Mouse (Mus musculus) forebrain, embryonic 10.5 days (tissue): ENCODE measurements at regions not wholly inside any gene's neighbourhood (a gene's known extent, or its start where the extent isn't known, plus 50 kb on each side); places are given as distances from the start of the nearest gene placed in this dataset.

Experiments used
- DNase-seq: peaks from one replicate; pipeline ENCODE4 v3.0.0-alpha.2; 2017; ENCODE audit warnings: low spot score; ENCODE audit errors: extremely low spot score
- H3K27ac ChIP-seq: fragments of 300-500 bp; sonication (generic); 2 replicates; pipeline ENCODE4 v1.5.1; 2016; ENCODE audit warnings: mild to moderate bottlenecking
- H3K27me3 ChIP-seq: fragments of 300-500 bp; sonication (generic); 2 replicates; pipeline ENCODE4 v1.6.1; 2016; ENCODE audit warnings: mild to moderate bottlenecking; ENCODE audit not compliant: poor library complexity, severe bottlenecking
- H3K36me3 ChIP-seq: fragments of 300-500 bp; sonication (generic); replicated peaks from 2 replicates; pipeline ENCODE4 v1.6.1; 2016; ENCODE audit warnings: mild to moderate bottlenecking, moderate library complexity
- H3K4me1 ChIP-seq: fragments of 300-500 bp; sonication (generic); 2 replicates; pipeline ENCODE4 v1.6.1; 2016
- H3K4me3 ChIP-seq: fragments of 300-500 bp; sonication (generic); 2 replicates; pipeline ENCODE4 v1.5.1; 2016; ENCODE audit warnings: mild to moderate bottlenecking, moderate library complexity
- H3K9me3 ChIP-seq: fragments of 300-500 bp; sonication (generic); 2 replicates; pipeline ENCODE4 v1.6.1; 2016; ENCODE audit warnings: mild to moderate bottlenecking, moderate library complexity
- WGBS: fragments of 180-500 bp; shearing (Covaris S2); methylation state at CpG from one replicate; pipeline ENCODE4 v1.1.7; 2016; 5-methylcytosine and 5-hydroxymethylcytosine counted together

- 76% methylated on average over 6 of the region's 6 CpGs for WGBS
- no peak overlapping the region for H3K4me3 ChIP-seq
- 0 out of 2 replicates have a peak, but pooled peaks cover 5% of the 10 kb centered on the region for H3K4me1 ChIP-seq
- no peak for DNase-seq
- no peak overlapping the region for H3K27ac ChIP-seq
- no peaks in the 10 kb centered on the region for H3K9me3 ChIP-seq
- no peaks in the 10 kb centered on the region for H3K27me3 ChIP-seq
- no peaks in the 10 kb centered on the region for H3K36me3 ChIP-seq
Measured at GRCm38 (mm10) chr10:125743181-125743580, 222.8 kb upstream of the Lrig3 start.

DNA sequence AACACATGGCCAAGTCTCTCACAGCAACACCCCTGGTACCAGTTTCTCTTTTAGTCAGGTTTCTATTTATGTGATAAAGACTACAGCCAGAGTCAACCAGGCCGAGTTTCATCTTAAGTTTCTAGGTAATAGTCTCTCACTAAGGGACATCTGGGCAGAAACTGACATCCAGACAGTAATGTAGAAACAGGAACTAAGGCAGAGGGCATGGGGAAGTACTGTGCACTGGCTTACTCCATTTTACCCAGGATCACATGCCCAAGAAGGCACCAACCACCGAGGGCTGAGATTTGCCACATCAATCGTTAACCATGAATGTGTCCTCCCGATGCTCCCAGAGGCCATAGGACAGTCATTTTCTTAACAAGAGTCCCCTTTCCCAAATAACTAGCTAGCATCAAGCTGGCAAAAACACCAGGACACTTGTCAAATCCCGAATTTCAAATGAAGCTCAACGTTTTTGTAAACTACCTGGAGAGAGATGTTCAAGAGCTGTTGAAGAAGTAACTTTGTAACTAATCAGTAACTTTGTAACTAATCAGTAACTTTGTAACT, 216.9 kb upstream of the Lrig3 start:
- H3K4me3 ChIP-seq: no peak overlapping the region
- no peak for DNase-seq
- no peaks in the 10 kb centered on the region for H3K36me3 ChIP-seq
- no peaks in the 10 kb centered on the region for H3K4me1 ChIP-seq
- no peaks in the 10 kb centered on the region for H3K9me3 ChIP-seq
- WGBS: 77% methylated on average over 6 of the region's 6 CpGs
- no peaks in the 10 kb centered on the region for H3K27me3 ChIP-seq
- H3K27ac ChIP-seq: no peak overlapping the region

GRCm38 (mm10) chr10:125752506-125753218, 213.3 kb upstream of the Lrig3 start:
- no peak for DNase-seq
- no peak overlapping the region for H3K27ac ChIP-seq
- H3K36me3 ChIP-seq: no peaks in the 10 kb centered on the region
- no peaks in the 10 kb centered on the region for H3K9me3 ChIP-seq
- H3K4me3 ChIP-seq: no peak overlapping the region
- WGBS: 88% methylated on average over 10 of the region's 10 CpGs
- no peaks in the 10 kb centered on the region for H3K27me3 ChIP-seq
- no peaks in the 10 kb centered on the region for H3K4me1 ChIP-seq

GRCm38 (mm10) chr10:125759171-125759570, 206.8 kb upstream of the Lrig3 start:
- peaks cover 18% of the 10 kb centered on the region for H3K9me3 ChIP-seq
- WGBS: 94% methylated on average over 3 of the region's 3 CpGs

DNA sequence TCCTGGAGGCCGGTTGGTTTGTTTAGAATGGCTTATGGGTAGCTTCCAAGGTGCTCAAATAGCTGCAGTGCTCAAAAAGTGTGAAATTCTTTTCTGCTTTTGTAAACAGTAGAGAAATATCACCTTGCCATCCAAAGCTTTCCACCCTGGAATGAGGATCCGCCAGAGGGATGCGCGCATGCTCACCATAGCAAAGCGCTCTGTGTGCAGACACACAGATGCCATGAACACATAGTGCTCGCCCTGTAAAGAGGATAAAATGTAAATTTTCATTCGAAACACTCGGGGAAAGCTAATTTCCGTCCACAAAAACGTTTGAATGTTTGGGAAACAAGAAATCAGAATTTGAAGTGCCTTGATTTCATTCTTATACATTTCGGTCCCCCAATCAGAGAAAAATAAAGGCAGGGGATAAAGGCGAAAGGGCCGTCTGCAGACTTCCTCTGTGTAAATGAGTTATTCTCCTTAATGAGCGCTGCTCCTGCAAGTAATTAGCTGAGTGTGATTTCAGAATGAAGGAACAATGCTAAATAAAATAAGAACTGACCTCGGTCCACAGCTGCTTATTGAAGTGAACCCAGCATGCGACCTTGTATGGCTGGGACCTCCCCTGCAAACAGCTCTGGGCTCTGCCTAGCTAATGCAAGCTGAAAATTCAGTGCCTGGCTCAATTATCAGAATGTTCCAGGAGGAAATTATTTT, 203.4 kb upstream of the Lrig3 start:
- DNase-seq: no peak
- Histone ChIP-seq H3K27ac (no peak overlapping the region), H3K4me1 (peaks cover 30% of the 10 kb centered on the region), H3K27me3 (no peaks in the 10 kb centered on the region), H3K4me3 (no peak overlapping the region), H3K36me3 (no peaks in the 10 kb centered on the region; the same call in 1 of the 2 replicates), H3K9me3 (peaks cover 18% of the 10 kb centered on the region)
- 71% methylated on average over 16 of the region's 16 CpGs for WGBS

More at GRCm38 (mm10) chr10:125759171-125759570, 206.8 kb upstream of the Lrig3 start:
- H3K36me3 ChIP-seq: no peaks in the 10 kb centered on the region; the same call in 1 of the 2 replicates
- no peak for DNase-seq
- H3K4me3 ChIP-seq: no peak overlapping the region
- peaks cover 16% of the 10 kb centered on the region for H3K4me1 ChIP-seq
- H3K27me3 ChIP-seq: no peaks in the 10 kb centered on the region
- no peak overlapping the region for H3K27ac ChIP-seq

GRCm38 (mm10) chr10:125764402-125765102, 201.4 kb upstream of the Lrig3 start:
- 56% methylated on average over 10 of the region's 10 CpGs for WGBS
- no peaks in the 10 kb centered on the region for H3K27me3 ChIP-seq
- H3K36me3 ChIP-seq: no peaks in the 10 kb centered on the region; the same call in 1 of the 2 replicates
- peaks cover 18% of the 10 kb centered on the region for H3K9me3 ChIP-seq
- H3K4me3 ChIP-seq: no peak overlapping the region
- no peak overlapping the region for H3K27ac ChIP-seq
- peak; percentile 53 for DNase-seq
- peaks cover 30% of the 10 kb centered on the region for H3K4me1 ChIP-seq

GRCm38 (mm10) chr10:125765103-125765820, 200.7 kb upstream of the Lrig3 start:
- H3K9me3 ChIP-seq: peaks cover 17% of the 10 kb centered on the region
- H3K4me1 ChIP-seq: peaks cover 30% of the 10 kb centered on the region
- no peaks in the 10 kb centered on the region for H3K27me3 ChIP-seq
- 77% methylated on average over 10 of the region's 10 CpGs for WGBS
- no peak for DNase-seq
- H3K27ac ChIP-seq: 0 out of 2 replicates have a peak overlapping the region, but pooled peaks have one; percentile 11
- no peaks in the 10 kb centered on the region; the same call in 1 of the 2 replicates for H3K36me3 ChIP-seq
- H3K4me3 ChIP-seq: no peak overlapping the region

GRCm38 (mm10) chr10:125768281-125768680, 197.7 kb upstream of the Lrig3 start:
- no peaks in the 10 kb centered on the region for H3K9me3 ChIP-seq
- peaks cover 41% of the 10 kb centered on the region for H3K4me1 ChIP-seq
- DNase-seq: no peak
- H3K4me3 ChIP-seq: no peak overlapping the region
- H3K36me3 ChIP-seq: no peaks in the 10 kb centered on the region
- H3K27ac ChIP-seq: no peak overlapping the region
- WGBS: 79% methylated on average over 3 of the region's 3 CpGs
- H3K27me3 ChIP-seq: no peaks in the 10 kb centered on the region

- Histone ChIP-seq H3K27me3 (no peaks in the 10 kb centered on the region), H3K4me1 (peaks cover 22% of the 10 kb centered on the region), H3K9me3 (no peaks in the 10 kb centered on the region), H3K4me3 (no peak overlapping the region), H3K27ac (no peak overlapping the region), H3K36me3 (no peaks in the 10 kb centered on the region)
- no peak for DNase-seq
- WGBS: 68% methylated on average over 7 of the region's 7 CpGs
Measured at GRCm38 (mm10) chr10:125773541-125773940, 192.4 kb upstream of the Lrig3 start.

GRCm38 (mm10) chr10:125782486-125782885, 183.5 kb upstream of the Lrig3 start:
- WGBS: 63% methylated on average over 6 of the region's 6 CpGs
- Histone ChIP-seq H3K4me1 (peaks cover 41% of the 10 kb centered on the region), H3K27me3 (no peaks in the 10 kb centered on the region), H3K27ac (peak overlapping the region; percentile 31; the same call in 1 of the 2 replicates), H3K4me3 (no peak overlapping the region), H3K36me3 (no peaks in the 10 kb centered on the region), H3K9me3 (no peaks in the 10 kb centered on the region)
- DNase-seq: no peak

DNA sequence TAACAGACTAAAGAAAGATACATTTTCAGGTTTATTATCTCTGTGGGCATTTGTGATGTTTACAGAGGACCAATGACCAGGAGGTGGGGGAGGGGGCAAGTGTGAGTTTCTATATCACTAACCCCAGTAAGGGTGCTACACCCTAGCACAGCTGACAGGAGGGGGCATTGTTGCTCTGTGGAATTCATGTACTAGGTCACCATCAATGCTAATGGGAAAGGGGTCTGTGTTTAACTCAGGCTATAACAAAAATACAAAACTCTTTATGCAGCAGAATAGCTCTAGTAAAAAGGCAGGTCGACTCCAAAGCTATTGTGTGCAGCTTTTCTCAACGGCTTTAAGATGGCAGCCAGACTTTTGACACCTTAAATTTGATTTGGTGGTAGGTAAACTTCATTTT, 181.1 kb upstream of the Lrig3 start:
- Histone ChIP-seq H3K4me3 (no peak overlapping the region), H3K27me3 (no peaks in the 10 kb centered on the region), H3K9me3 (peaks cover 6% of the 10 kb centered on the region; the same call in 1 of the 2 replicates), H3K4me1 (peaks cover 50% of the 10 kb centered on the region), H3K36me3 (no peaks in the 10 kb centered on the region), H3K27ac (peak overlapping the region; percentile 87)
- DNase-seq: peak; percentile 27
- 31% methylated on average over 2 of the region's 2 CpGs for WGBS
